Mouse (Mus musculus) brain, embryonic 14.5 days (tissue): Measurements from ENCODE around the gene Sema3g. TPM values are rescaled to one million over a fixed set of nuclear protein-coding genes. Genes with fewer than 3 reads are reported as not detected.

Experiments used
- DNase-seq: peaks from one replicate; pipeline ENCODE4 v3.0.0-alpha.2; 2011; ENCODE audit warnings: low read depth
- CTCF ChIP-seq: fragments of 200-500 bp; IDR thresholded peaks from 2 replicates; pipeline ENCODE4 v1.5.1; 2012; ENCODE audit warnings: inconsistent platforms, mild to moderate bottlenecking, moderate library complexity, borderline replicate concordance; ENCODE audit not compliant: insufficient read depth, insufficient read length; ENCODE audit errors: extremely low read depth
- POLR2A ChIP-seq: fragments of 200-500 bp; IDR thresholded peaks from 2 replicates; pipeline ENCODE4 v1.6.1; 2012; ENCODE audit warnings: mild to moderate bottlenecking, inconsistent platforms, borderline replicate concordance; ENCODE audit not compliant: poor library complexity, insufficient read depth, insufficient read length, severe bottlenecking; ENCODE audit errors: extremely low read depth
- polyA plus RNA-seq: library from polyadenylated mRNA; depleted of rRNA; stranded (reverse); fragments of >200 nt; gene quantifications from 2 replicates; pipeline ENCODE4 v1.2.3, GENCODE M21; 2012; rRNA removed

Sema3g gene
- 1.7 and 2.7 TPM in 2 replicates for polyA plus RNA-seq

DNA sequence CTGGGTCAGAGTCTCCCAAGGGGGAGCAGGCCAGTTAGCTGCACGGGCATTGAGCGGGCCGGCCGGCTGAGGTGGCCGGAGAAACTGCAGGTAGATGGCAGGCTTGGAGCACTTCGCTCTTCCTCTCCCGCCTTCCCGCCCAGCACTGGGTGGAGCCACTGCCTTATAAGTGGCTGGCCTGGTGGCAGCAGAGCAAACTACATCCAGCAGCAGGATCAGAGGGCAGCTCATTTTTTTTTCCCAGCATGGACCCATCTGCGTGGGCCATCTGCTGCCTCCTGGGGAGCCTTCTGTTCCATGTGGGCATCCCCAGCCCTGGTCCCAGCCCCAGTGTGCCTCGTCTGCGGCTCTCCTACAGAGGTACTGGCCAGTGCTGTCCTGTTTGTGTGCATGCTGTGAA, at the start of gene Sema3g:
Gene Sema3g (plus strand): TSS at position 195 of the 400 bp plus-strand sequence.
- TF ChIP-seq POLR2A (no peak), CTCF (peak; percentile 50)
- DNase-seq: peak; percentile 64

DNA sequence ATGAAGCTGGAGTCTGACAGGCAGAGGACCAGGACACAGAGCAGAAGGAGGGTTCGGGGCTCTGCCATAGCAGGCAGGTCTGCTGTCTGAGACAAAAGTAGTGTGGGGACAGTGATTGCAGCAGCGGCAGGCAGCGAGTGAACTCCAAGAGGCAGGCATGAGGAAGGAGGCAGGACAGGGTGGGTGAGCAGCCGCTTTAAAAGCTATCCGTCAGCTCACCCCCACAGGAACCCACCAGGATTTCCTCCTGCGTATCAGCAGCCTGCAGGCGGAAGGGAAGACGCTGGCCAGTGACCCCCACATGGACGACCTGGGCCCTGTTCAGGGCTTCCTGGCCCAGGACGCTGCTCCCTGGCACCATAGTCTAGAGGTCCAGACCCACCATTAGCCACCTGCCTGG, 49.2 kb upstream of the Sema3g start, which contains the start of gene Stab1:
Gene Stab1 (minus strand): TSS at position 217 of the 400 bp plus-strand sequence.
- no peak for TF ChIP-seq POLR2A
- TF ChIP-seq CTCF: no peak
- DNase-seq: no peak

GRCm38 (mm10) chr14:31169508-31169907, 48.2 kb upstream of the Sema3g start:
- TF ChIP-seq CTCF: no peak
- no peak for DNase-seq

- peak; percentile 18 for DNase-seq
- TF ChIP-seq POLR2A (no peak), CTCF (no peak)
Observed at GRCm38 (mm10) chr14:31170963-31171362, 46.7 kb upstream of the Sema3g start.

DNA sequence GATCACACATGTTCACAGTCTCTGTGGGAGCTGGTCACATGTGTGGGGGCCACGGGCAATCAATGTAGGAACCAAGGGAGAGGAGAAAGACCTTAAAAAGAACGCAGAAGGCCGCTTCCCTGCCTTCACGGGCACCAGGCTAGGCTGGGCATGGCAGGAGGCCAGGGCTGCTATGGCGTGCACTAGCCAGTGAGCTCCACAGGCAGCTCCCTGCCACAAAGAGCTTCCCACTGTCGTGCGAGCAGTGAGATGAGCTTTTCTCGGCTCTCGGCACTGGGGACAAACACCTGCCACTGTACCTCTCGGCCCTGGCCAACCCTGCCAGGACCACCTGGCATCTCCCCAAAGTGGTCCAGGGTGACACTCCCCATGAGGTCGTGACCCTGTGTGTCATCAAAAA, 46.3 kb upstream of the Sema3g start:
- peak; percentile 25 for DNase-seq

DNA sequence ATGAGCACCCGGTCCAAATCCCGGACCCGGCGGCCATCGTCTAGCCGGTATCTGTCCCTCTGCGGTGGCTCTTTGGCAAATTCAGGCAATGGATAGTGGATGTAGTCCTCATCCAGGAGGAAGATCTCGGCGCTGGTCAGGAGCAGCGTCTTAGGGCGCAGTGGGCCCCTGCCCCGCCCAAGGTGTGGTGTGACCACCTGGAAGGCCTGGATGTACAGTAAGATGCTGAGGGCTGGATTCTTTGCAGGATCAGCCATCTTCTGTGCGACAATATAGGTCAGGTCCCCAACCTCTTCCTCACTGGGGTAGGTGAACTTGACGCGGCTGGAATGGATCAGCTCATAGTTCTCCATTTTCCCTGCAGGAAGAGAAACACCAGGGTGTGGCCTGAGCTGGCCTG, 45.8 kb upstream of the Sema3g start:
- DNase-seq: no peak
- TF ChIP-seq CTCF: no peak
- TF ChIP-seq POLR2A: no peak

More for the DNA sequence above, 46.3 kb upstream of the Sema3g start:
- TF ChIP-seq POLR2A (no peak), CTCF (no peak)

GRCm38 (mm10) chr14:31172781-31173455, 44.7 kb upstream of the Sema3g start:
- TF ChIP-seq CTCF (no peak), POLR2A (no peak)

GRCm38 (mm10) chr14:31173537-31173936, 44.1 kb upstream of the Sema3g start:
- no peak for DNase-seq
- no peak for TF ChIP-seq CTCF
- no peak for TF ChIP-seq POLR2A

More at GRCm38 (mm10) chr14:31172781-31173455, 44.7 kb upstream of the Sema3g start:
- DNase-seq: no peak

- TF ChIP-seq CTCF: no peak
- TF ChIP-seq POLR2A: no peak
- no peak for DNase-seq
Observed at GRCm38 (mm10) chr14:31177287-31177686, 40.4 kb upstream of the Sema3g start.

DNA sequence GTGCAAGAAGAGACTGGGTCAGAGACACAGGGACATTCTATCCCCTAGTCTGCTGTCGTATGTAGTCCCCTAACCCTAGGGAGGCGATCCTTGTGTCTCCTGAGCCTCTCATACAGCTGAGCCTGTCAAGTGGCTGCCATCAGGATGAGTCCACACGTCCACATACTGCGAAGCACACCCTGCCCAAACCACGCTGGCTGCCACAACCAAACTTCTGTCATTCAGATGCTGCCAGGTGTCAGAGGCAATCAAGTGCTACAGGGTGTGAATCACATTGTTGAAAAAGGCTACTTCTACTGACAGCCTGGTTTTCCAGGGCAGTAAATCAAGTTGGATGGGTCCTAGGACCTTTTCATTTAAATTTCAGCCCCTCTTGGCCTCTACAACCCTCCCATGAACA, 39.9 kb upstream of the Sema3g start:
- DNase-seq: no peak
- TF ChIP-seq POLR2A (no peak), CTCF (no peak)

DNA sequence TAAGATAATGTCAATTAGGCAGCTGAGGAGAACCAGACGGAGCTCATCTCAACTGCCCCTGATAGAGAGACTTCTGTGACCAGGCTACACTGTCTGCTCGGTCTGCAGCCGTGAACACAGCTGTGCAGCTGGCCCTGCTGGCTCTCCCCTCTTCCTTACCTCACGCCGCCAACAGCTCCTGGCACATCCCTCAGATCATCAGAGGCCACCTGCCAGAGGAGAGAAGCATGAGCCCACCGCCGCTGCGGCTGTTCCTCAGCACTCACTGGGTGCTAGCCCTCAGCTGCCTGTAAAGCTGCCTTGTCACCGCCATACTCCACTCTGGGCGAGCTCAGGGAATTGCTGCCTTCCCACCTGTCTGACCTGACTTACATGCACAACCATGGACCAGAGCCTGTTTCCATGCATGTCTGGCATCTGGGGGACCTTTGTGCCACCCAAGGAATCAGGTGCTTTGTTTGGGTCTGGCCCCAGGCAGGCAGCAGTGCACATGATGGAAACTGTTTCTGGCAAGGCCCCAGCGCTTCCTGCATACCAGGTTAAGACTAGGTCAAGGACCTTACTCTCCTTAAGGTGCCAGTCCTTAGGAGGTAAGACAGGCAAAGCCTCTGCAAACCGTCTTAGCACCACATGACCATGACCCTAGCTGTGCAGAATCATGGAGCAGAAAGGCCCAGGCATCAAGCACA, 37.8 kb upstream of the Sema3g start:
- TF ChIP-seq CTCF (no peak), POLR2A (no peak)
- peak; percentile 24 for DNase-seq

DNA sequence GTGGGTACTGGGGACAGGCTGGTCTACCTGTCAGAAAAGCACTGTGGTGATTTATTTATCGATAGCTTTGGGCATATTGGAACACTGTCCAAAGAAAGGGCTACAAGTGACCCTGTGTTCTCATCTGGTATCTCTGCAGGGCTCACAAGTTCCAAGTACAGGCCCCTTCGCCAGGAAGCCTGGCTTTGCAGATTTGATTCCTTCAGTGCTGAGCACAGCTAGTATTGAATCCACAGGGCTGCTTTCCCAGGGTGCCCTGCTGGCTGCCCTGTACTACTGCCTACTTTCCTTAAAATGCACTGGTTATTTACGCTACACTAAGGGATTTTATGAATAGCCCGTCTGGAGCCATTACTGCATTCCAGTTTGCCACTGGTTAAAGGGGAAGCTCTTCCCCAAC, 36.1 kb upstream of the Sema3g start:
- no peak for DNase-seq

DNA sequence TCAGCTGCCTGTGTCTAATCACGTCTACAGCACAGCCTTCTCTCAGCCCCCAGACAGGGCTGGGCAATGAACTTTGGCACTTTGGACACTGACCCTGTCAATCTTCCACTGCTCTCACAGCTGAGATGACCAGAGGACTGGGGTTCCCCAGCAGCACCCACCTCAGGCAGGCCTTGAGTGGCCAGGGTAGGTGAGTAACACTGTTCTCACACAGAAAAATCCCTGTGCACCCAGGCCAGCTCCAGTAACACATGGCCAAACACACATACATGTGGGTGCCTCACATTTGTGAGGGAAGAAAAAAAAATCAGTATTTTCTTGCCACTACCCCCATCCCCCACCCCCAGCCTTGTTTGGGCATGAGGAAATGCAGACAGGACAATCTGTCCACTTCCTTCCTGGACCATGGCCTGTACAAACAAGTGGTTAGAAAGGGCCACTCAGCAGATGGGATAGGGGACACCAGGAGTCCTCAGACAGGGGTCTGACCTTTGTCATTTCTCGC, 34.8 kb upstream of the Sema3g start:
- no peak for TF ChIP-seq POLR2A
- TF ChIP-seq CTCF: no peak
- DNase-seq: no peak

More for the DNA sequence above, 36.1 kb upstream of the Sema3g start:
- TF ChIP-seq CTCF (no peak), POLR2A (no peak)
